Mouse (Mus musculus): Measurements from ENCODE around the gene Ccdc117. TPM values are rescaled to one million over a fixed set of nuclear protein-coding genes. Genes with fewer than 3 reads are reported as not detected.
"Not testable (repeated sequence)": the region's sequence is repeated elsewhere in the genome, so short reads cannot be mapped to it uniquely, and the experiment has no call there.

Gene Ccdc117
- polyA plus RNA-seq, 1 experiment from 2014 or later, result 22.1 TPM

DNA sequence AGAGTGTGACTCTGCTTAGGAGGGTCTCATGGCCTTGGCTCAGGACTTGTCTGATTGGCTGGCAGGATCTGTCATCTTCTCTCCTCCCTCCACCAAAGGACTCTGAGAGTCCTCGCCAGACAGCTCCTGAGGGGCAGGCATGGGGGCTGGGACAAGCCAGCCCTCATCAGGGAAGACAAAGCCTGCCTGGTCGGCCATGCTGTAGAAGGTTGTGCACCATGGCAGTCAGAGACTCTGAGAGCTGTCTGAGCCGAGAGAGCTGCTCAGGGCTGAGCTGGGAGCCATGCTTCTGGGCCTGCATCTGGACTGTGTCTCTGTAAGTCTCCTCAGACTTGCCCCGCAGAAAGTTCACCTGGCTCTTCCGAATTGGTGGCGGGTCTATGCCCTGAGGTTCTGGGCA, 21.9 kb upstream of the Ccdc117 start:
- H3K4me1 ChIP-seq (ENCODE audit: control insufficient read depth, insufficient read depth, low read length), result no peaks in the 10 kb centered on the region
- DNase-seq (ENCODE audit: low spot score), result no peak
- no peak for ATAC-seq (ENCODE audit: low read depth)
- 70% methylated on average over 6 of the region's 6 CpGs for WGBS
- no peaks in the 10 kb centered on the region for H3K36me3 ChIP-seq (ENCODE audit: control insufficient read depth, insufficient read depth, low read length)
- H3K27ac ChIP-seq (replicated peaks; ENCODE audit: low read depth, low read length), result no peak overlapping the region
- H3K27me3 ChIP-seq (replicated peaks; ENCODE audit: control insufficient read depth, insufficient read depth, low read length), result no peaks in the 10 kb centered on the region
- no peak overlapping the region for H3K4me3 ChIP-seq (ENCODE audit: low read depth, low read length)
- H3K9ac ChIP-seq (ENCODE audit: low read depth, low read length), result no peak overlapping the region
- no peak overlapping the region for H3K4me2 ChIP-seq (ENCODE audit: low read depth, low read length)
- no peaks in the 10 kb centered on the region for H3K9me3 ChIP-seq (ENCODE audit: control insufficient read depth, low read length)

DNA sequence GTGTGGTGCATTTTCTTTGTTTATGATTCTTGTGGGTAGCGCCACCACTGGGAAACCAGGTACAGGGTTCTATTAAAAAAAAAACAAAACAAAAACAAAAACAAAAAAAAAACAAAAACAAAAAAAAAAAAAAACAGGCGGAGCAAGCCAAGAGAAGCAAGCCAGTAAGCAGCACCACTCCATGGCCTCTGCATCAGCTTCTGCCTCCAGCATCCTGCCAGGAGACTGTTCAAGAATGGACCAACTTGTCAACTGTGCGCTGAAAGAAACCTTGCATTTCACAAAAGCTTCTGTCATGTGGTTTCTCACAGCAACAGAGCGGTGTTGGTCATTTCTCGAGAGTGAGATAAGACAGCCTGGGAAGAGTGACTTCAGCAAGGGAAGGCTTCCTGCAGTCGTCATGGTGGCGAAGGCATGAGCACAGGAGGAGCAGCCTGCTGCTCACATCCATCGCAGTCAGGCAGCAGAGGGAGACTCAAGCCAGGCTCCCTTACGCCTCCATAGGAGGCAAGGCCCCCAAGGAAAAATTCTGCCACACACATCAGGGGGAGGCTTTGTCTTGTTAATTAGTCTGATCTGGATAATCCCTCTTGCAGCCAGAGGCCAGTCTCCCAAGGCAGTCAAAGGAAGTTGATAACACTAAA, 20.8 kb upstream of the Ccdc117 start:
- Histone ChIP-seq H3K9me3 (ENCODE audit: control insufficient read depth, low read length) (no peaks in the 10 kb centered on the region), H3K4me2 (ENCODE audit: low read depth, low read length) (no peak overlapping the region), H3K4me1 (ENCODE audit: control insufficient read depth, insufficient read depth, low read length) (no peaks in the 10 kb centered on the region), H3K4me3 (ENCODE audit: low read depth, low read length) (no peak overlapping the region), H3K9ac (ENCODE audit: low read depth, low read length) (no peak overlapping the region), H3K27me3 (replicated peaks; ENCODE audit: control insufficient read depth, insufficient read depth, low read length) (no peaks in the 10 kb centered on the region), H3K27ac (replicated peaks; ENCODE audit: low read depth, low read length) (no peak overlapping the region), H3K36me3 (ENCODE audit: control insufficient read depth, insufficient read depth, low read length) (no peaks in the 10 kb centered on the region)
- no peak for DNase-seq (ENCODE audit: low spot score)
- no peak for ATAC-seq (ENCODE audit: low read depth)
- 36% methylated on average over 9 of the region's 9 CpGs for WGBS

DNA sequence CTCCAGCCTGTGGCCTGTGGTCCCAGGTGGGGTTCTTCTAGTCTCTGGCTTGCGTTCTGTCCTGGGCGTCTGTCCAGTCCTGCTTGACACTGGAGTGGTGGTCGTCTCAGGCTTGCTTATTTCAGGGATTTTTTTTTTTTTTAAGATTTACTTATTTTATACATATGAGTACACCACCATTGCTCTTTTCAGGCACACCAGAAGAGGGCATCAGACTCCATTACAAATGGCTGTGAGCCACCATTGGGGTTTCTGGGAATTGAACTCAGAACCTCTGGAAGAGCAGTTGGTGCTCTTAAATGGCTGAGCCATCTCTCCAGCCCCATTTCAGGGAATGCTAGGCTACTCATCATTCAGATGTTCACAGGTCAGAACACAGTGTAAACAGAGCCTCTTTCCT, 18.3 kb upstream of the Ccdc117 start:
- no peak overlapping the region for H3K9ac ChIP-seq (ENCODE audit: low read depth, low read length)
- H3K4me3 ChIP-seq (ENCODE audit: low read depth, low read length), result no peak overlapping the region
- ATAC-seq (ENCODE audit: low read depth) (no peak), DNase-seq (ENCODE audit: low spot score) (no peak)
- H3K36me3 ChIP-seq (ENCODE audit: control insufficient read depth, insufficient read depth, low read length), result no peaks in the 10 kb centered on the region
- H3K9me3 ChIP-seq (ENCODE audit: control insufficient read depth, low read length), result no peaks in the 10 kb centered on the region
- H3K4me2 ChIP-seq (ENCODE audit: low read depth, low read length), result no peak overlapping the region
- H3K27ac ChIP-seq (replicated peaks; ENCODE audit: low read depth, low read length), result no peak overlapping the region
- no peaks in the 10 kb centered on the region for H3K27me3 ChIP-seq (replicated peaks; ENCODE audit: control insufficient read depth, insufficient read depth, low read length)
- H3K4me1 ChIP-seq (ENCODE audit: control insufficient read depth, insufficient read depth, low read length), result no peaks in the 10 kb centered on the region
- WGBS, result 84% methylated on average over 3 of the region's 3 CpGs

DNA sequence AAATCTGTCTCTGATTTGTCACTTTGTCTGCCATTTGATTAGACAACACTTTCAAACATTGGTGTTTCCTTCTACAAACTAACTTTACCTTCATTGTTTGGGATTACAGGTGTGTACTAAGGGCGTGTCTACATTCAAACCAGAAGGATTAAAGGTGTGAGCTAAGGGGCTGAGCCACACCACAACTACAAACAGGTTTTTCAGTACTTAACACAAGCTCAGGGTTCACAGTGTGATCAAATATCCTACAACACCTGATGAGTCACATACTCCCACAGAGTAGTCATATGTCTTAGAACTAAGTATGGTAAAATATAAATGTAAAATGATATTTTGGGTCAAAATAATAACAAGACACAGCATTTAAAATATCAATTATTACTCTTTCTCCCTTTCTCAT, 9.9 kb upstream of the Ccdc117 start:
- no peak overlapping the region for H3K4me3 ChIP-seq (ENCODE audit: low read depth, low read length)
- no peak overlapping the region for H3K27ac ChIP-seq (replicated peaks; ENCODE audit: low read depth, low read length)
- no peak overlapping the region for H3K4me2 ChIP-seq (ENCODE audit: low read depth, low read length)
- ATAC-seq (ENCODE audit: low read depth) (no peak), DNase-seq (ENCODE audit: low spot score) (no peak)
- no peaks in the 10 kb centered on the region for H3K36me3 ChIP-seq (ENCODE audit: control insufficient read depth, insufficient read depth, low read length)
- no peaks in the 10 kb centered on the region for H3K9me3 ChIP-seq (ENCODE audit: control insufficient read depth, low read length)
- no peaks in the 10 kb centered on the region for H3K27me3 ChIP-seq (replicated peaks; ENCODE audit: control insufficient read depth, insufficient read depth, low read length)
- no peaks in the 10 kb centered on the region for H3K4me1 ChIP-seq (ENCODE audit: control insufficient read depth, insufficient read depth, low read length)
- WGBS, result 74% methylated on average over 1 of the region's 1 CpGs
- no peak overlapping the region for H3K9ac ChIP-seq (ENCODE audit: low read depth, low read length)

DNA sequence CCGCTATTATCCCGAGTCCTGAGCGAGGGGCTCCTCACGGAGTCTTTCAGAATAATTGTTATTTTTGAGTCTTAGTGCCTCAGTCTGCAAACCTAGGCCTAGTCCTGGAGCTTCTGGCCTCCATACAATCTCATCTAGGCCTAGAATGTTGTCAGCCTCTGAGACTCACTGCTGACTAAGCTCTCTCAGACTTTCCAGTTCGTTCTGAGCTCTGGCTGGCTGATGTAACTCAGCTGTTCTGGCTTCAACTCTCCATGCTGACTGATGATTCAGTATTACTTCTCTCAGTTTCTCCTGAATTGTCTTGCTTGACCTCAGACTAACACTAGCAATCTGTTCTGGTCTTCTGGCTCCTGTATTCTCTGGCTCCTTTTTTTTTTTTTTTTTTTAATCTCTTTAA, 9.4 kb upstream of the Ccdc117 start:
- WGBS, result 88% methylated on average over 5 of the region's 5 CpGs
- Histone ChIP-seq H3K27me3 (replicated peaks; ENCODE audit: control insufficient read depth, insufficient read depth, low read length) (no peaks in the 10 kb centered on the region), H3K9ac (ENCODE audit: low read depth, low read length) (no peak overlapping the region), H3K4me3 (ENCODE audit: low read depth, low read length) (no peak overlapping the region), H3K4me2 (ENCODE audit: low read depth, low read length) (no peak overlapping the region), H3K9me3 (ENCODE audit: control insufficient read depth, low read length) (no peaks in the 10 kb centered on the region), H3K4me1 (ENCODE audit: control insufficient read depth, insufficient read depth, low read length) (no peaks in the 10 kb centered on the region), H3K27ac (replicated peaks; ENCODE audit: low read depth, low read length) (no peak overlapping the region), H3K36me3 (ENCODE audit: control insufficient read depth, insufficient read depth, low read length) (no peaks in the 10 kb centered on the region)
- no peak for DNase-seq (ENCODE audit: low spot score)
- ATAC-seq (ENCODE audit: low read depth), result no peak

DNA sequence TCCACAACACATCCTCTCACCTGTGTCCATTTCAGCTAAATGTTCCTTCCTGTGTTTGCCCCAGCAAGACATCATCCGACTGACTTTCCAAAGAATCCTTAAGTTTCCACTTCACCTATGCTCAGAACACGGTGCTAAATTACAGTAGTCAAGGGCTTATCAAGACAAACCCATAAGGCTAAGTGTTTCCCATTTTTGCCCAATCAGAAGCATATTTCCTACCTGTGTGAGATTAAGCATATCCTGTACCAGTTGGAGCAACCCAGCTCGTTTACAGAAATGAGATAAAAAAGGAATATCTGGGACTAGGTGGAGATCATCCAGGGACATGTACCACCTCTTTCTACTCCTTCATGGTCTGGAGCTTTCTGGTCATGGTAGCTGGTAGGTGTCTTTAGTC, 4.7 kb upstream of the Ccdc117 start:
- Histone ChIP-seq H3K4me2 (ENCODE audit: low read depth, low read length) (no peak overlapping the region), H3K4me1 (ENCODE audit: control insufficient read depth, insufficient read depth, low read length) (no peaks in the 10 kb centered on the region), H3K27me3 (replicated peaks; ENCODE audit: control insufficient read depth, insufficient read depth, low read length) (no peaks in the 10 kb centered on the region), H3K9ac (ENCODE audit: low read depth, low read length) (no peak overlapping the region), H3K27ac (replicated peaks; ENCODE audit: low read depth, low read length) (no peak overlapping the region), H3K9me3 (ENCODE audit: control insufficient read depth, low read length) (no peaks in the 10 kb centered on the region), H3K4me3 (ENCODE audit: low read depth, low read length) (no peak overlapping the region), H3K36me3 (ENCODE audit: control insufficient read depth, insufficient read depth, low read length) (no peaks in the 10 kb centered on the region)
- DNase-seq (ENCODE audit: low spot score), result no peak
- 82% methylated on average over 3 of the region's 3 CpGs for WGBS
- ATAC-seq (ENCODE audit: low read depth), result no peak

DNA sequence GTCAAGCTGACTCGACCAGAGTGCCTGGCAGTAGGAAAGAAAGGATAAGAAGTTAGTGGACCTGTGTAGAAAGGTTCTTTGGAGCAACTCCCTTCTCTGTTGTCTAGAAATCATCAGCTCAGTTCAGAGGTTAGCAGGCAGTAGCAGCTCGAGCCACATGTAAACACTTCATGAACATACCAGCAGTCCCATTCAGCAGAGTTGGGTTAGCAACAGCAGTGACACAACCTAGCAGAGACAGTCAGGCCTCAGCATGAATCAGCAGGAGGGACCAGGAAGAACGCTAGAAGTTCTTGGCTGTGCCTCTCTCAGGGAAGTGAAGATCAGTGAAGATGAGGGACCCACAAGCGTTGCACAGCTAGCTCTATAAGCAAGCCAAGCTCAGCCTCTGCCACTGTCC, 3.5 kb upstream of the Ccdc117 start:
- Histone ChIP-seq H3K27me3 (replicated peaks; ENCODE audit: control insufficient read depth, insufficient read depth, low read length) (no peaks in the 10 kb centered on the region), H3K4me1 (ENCODE audit: control insufficient read depth, insufficient read depth, low read length) (peaks cover 5% of the 10 kb centered on the region), H3K27ac (replicated peaks; ENCODE audit: low read depth, low read length) (no peak overlapping the region), H3K4me2 (ENCODE audit: low read depth, low read length) (no peak overlapping the region), H3K36me3 (ENCODE audit: control insufficient read depth, insufficient read depth, low read length) (no peaks in the 10 kb centered on the region), H3K9ac (ENCODE audit: low read depth, low read length) (no peak overlapping the region), H3K4me3 (ENCODE audit: low read depth, low read length) (no peak overlapping the region), H3K9me3 (ENCODE audit: control insufficient read depth, low read length) (no peaks in the 10 kb centered on the region)
- no peak for DNase-seq (ENCODE audit: low spot score)
- 78% methylated on average over 4 of the region's 4 CpGs for WGBS
- no peak for ATAC-seq (ENCODE audit: low read depth)

DNA sequence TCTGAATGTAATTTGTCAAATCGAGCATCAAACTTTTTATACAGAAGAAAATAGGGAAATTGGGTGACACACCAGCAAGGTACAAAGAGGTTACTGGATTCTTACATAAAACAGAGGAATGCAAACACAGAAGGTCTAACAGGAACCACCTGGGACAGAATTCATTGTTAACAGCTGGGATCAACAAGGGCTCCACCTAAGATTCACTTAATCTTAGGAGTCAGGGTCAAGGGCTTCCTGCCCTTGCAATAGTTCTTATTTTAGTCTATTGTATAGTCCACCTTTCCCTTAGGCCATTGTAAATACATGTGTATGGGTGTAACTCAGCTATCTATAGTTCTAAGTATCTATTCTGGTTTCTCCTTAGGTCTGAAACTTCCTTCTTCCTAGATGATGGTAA, 2.7 kb upstream of the Ccdc117 start:
- H3K27me3 ChIP-seq (replicated peaks; ENCODE audit: control insufficient read depth, insufficient read depth, low read length); H3K9me3 ChIP-seq (ENCODE audit: control insufficient read depth, low read length); H3K4me3 ChIP-seq (ENCODE audit: low read depth, low read length); ATAC-seq (ENCODE audit: low read depth); H3K4me2 ChIP-seq (ENCODE audit: low read depth, low read length); H3K9ac ChIP-seq (ENCODE audit: low read depth, low read length); H3K4me1 ChIP-seq (ENCODE audit: control insufficient read depth, insufficient read depth, low read length); H3K27ac ChIP-seq (replicated peaks; ENCODE audit: low read depth, low read length); H3K36me3 ChIP-seq (ENCODE audit: control insufficient read depth, insufficient read depth, low read length); DNase-seq (ENCODE audit: low spot score): not testable (repeated sequence)
- WGBS, result 69% methylated on average over 1 of the region's 1 CpGs

DNA sequence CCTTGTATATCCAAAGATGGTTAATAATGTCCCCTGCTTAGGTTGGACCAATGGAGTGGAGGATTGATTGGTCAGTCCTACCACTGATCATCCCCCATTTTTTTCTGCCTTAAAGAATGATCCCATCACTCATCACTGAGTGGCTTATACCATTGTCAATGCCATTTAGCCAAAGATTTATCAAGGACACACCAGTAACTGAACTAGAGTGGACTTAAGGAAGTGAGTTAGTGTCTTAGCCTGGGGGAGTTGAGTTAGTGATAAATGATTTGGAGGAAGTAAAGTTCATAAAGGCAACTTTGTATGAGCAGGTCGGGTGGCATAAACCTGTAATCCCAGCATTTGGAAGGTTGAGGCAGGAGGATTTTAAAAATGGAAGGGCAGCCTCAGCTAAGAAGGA, 1.3 kb upstream of the Ccdc117 start:
- Histone ChIP-seq H3K4me1 (ENCODE audit: control insufficient read depth, insufficient read depth, low read length) (peaks cover 7% of the 10 kb centered on the region), H3K9ac (ENCODE audit: low read depth, low read length) (no peak overlapping the region), H3K27me3 (replicated peaks; ENCODE audit: control insufficient read depth, insufficient read depth, low read length) (no peaks in the 10 kb centered on the region), H3K9me3 (ENCODE audit: control insufficient read depth, low read length) (no peaks in the 10 kb centered on the region), H3K36me3 (ENCODE audit: control insufficient read depth, insufficient read depth, low read length) (0 out of 2 replicates have a peak, but pooled peaks cover 14% of the 10 kb centered on the region), H3K4me2 (ENCODE audit: low read depth, low read length) (no peak overlapping the region), H3K4me3 (ENCODE audit: low read depth, low read length) (no peak overlapping the region), H3K27ac (replicated peaks; ENCODE audit: low read depth, low read length) (no peak overlapping the region)
- ATAC-seq (ENCODE audit: low read depth), result no peak
- 84% methylated on average over 1 of the region's 1 CpGs for WGBS
- DNase-seq (ENCODE audit: low spot score), result no peak
